Mouse (Mus musculus): Measurements from ENCODE around the gene Grip1.

Gene Grip1

GRCm38 (mm10) chr10:119957260-119957955 lies 503.8 kb downstream of the Grip1 start:
- no peak for DNase-seq (ENCODE audit: low read depth)

- no peak for DNase-seq (ENCODE audit: low read depth)
These were observed 507.3 kb downstream of the Grip1 start for GRCm38 (mm10) chr10:119960915-119961314.

- DNase-seq (ENCODE audit: low read depth): no peak
These were observed 512.7 kb downstream of the Grip1 start for GRCm38 (mm10) chr10:119966321-119966720.

- DNase-seq (ENCODE audit: low read depth): no peak
These were observed 525.8 kb downstream of the Grip1 start for GRCm38 (mm10) chr10:119979396-119979795.

- DNase-seq (ENCODE audit: low read depth): no peak
These were observed 526.4 kb downstream of the Grip1 start for GRCm38 (mm10) chr10:119980032-119980431.

- DNase-seq (ENCODE audit: low read depth): no peak
These were observed 530.7 kb downstream of the Grip1 start for GRCm38 (mm10) chr10:119984299-119984698.

GRCm38 (mm10) chr10:119998475-119998874 lies 544.8 kb downstream of the Grip1 start:
- DNase-seq (ENCODE audit: low read depth): no peak

- no peak for DNase-seq (ENCODE audit: low read depth)
These were observed 548.5 kb downstream of the Grip1 start for GRCm38 (mm10) chr10:120002149-120002548.

GRCm38 (mm10) chr10:120004096-120004495 lies 550.5 kb downstream of the Grip1 start:
- DNase-seq (ENCODE audit: low read depth): no peak

- no peak for DNase-seq (ENCODE audit: low read depth)
These were observed 552.0 kb downstream of the Grip1 start for GRCm38 (mm10) chr10:120005581-120005980.

GRCm38 (mm10) chr10:120012331-120012730 lies 558.7 kb downstream of the Grip1 start:
- DNase-seq (ENCODE audit: low read depth): no peak

GRCm38 (mm10) chr10:120015117-120015516 lies 561.5 kb downstream of the Grip1 start:
- DNase-seq (ENCODE audit: low read depth): no peak

GRCm38 (mm10) chr10:120026437-120026836 lies 572.8 kb downstream of the Grip1 start:
- DNase-seq (ENCODE audit: low read depth): no peak

GRCm38 (mm10) chr10:120030901-120031300 lies 577.3 kb downstream of the Grip1 start:
- no peak for DNase-seq (ENCODE audit: low read depth)

- no peak for DNase-seq (ENCODE audit: low read depth)
These were observed 577.7 kb downstream of the Grip1 start for GRCm38 (mm10) chr10:120031316-120031715.

GRCm38 (mm10) chr10:120033866-120034265 lies 580.2 kb downstream of the Grip1 start:
- no peak for DNase-seq (ENCODE audit: low read depth)

GRCm38 (mm10) chr10:120035211-120035733 lies 581.6 kb downstream of the Grip1 start:
- no peak for DNase-seq (ENCODE audit: low read depth)

GRCm38 (mm10) chr10:120035824-120036223 lies 582.2 kb downstream of the Grip1 start:
- no peak for DNase-seq (ENCODE audit: low read depth)

- no peak for DNase-seq (ENCODE audit: low read depth)
These were observed 584.6 kb downstream of the Grip1 start for GRCm38 (mm10) chr10:120038194-120038593.

- no peak for DNase-seq (ENCODE audit: low read depth)
These were observed 590.6 kb downstream of the Grip1 start for GRCm38 (mm10) chr10:120044237-120044636.

- no peak for DNase-seq (ENCODE audit: low read depth)
These were observed 591.1 kb downstream of the Grip1 start for GRCm38 (mm10) chr10:120044714-120045234.

- no peak for DNase-seq (ENCODE audit: low read depth)
These were observed 607.1 kb downstream of the Grip1 start for GRCm38 (mm10) chr10:120060579-120061237.

Data from induced T-regulatory cell, adult 2 months (primary cell).